Mouse (Mus musculus) liver, adult 2 months (tissue): Measurements from ENCODE around the gene Zgpat. TPM values are rescaled to one million over a fixed set of nuclear protein-coding genes. Genes with fewer than 3 reads are reported as not detected.

Experiments used
- DNase-seq: peaks from one replicate; pipeline ENCODE4 v3.0.0-alpha.2; 2011; ENCODE audit warnings: low read depth, low spot score; ENCODE audit errors: extremely low read depth
- H3K27ac ChIP-seq: fragments of 200-500 bp; replicated peaks from 2 replicates; pipeline ENCODE4 v1.5.1; 2012; ENCODE audit warnings: low read depth, mild to moderate bottlenecking, control low read depth, inconsistent platforms, low read length; ENCODE audit not compliant: insufficient read depth
- H3K27me3 ChIP-seq: fragments of 200-500 bp; 2 replicates; pipeline ENCODE4 v1.6.1; 2012; ENCODE audit warnings: mild to moderate bottlenecking, moderate library complexity, low read length, inconsistent platforms; ENCODE audit not compliant: control insufficient read depth, insufficient read depth
- H3K36me3 ChIP-seq: fragments of 200-500 bp; 2 replicates; pipeline ENCODE4 v1.6.1; 2012; ENCODE audit warnings: low read length, inconsistent platforms; ENCODE audit not compliant: control insufficient read depth, insufficient read depth
- H3K4me1 ChIP-seq: fragments of 200-500 bp; 2 replicates; pipeline ENCODE4 v1.6.1; 2011; ENCODE audit warnings: low read length; ENCODE audit not compliant: control insufficient read depth, insufficient read depth
- H3K4me3 ChIP-seq: fragments of 200-500 bp; 2 replicates; pipeline ENCODE4 v1.5.1; 2011; ENCODE audit warnings: low read depth, mild to moderate bottlenecking, control low read depth, low read length, moderate library complexity; ENCODE audit not compliant: insufficient read depth
- H3K79me2 ChIP-seq: fragments of 200-500 bp; 2 replicates; pipeline ENCODE4 v1.6.1; 2012; ENCODE audit warnings: inconsistent platforms, mild to moderate bottlenecking, low read length, moderate library complexity; ENCODE audit not compliant: control insufficient read depth, insufficient read depth
- H3K9ac ChIP-seq: fragments of 200-500 bp; 2 replicates; pipeline ENCODE4 v1.6.1; 2012; ENCODE audit warnings: low read depth, mild to moderate bottlenecking, control low read depth, inconsistent platforms, low read length
- CTCF ChIP-seq: fragments of 200-500 bp; IDR thresholded peaks from 2 replicates; pipeline ENCODE4 v1.5.1; 2011; ENCODE audit warnings: low read depth, low read length, control low read depth
- POLR2A ChIP-seq: fragments of 200-500 bp; IDR thresholded peaks from 2 replicates; pipeline ENCODE4 v1.6.1; 2011; ENCODE audit warnings: low read length, control low read depth; ENCODE audit not compliant: insufficient read depth; ENCODE audit errors: extremely low read depth
- WGBS: fragments of 180-500 bp; shearing (Covaris S2); methylation state at CpG from one replicate; pipeline ENCODE4 v1.1.7; 2018; 5-methylcytosine and 5-hydroxymethylcytosine counted together
- polyA plus RNA-seq: library from polyadenylated mRNA; depleted of rRNA; stranded (reverse); fragments of >200 nt; gene quantifications from 2 replicates; pipeline ENCODE4 v1.2.3, GENCODE M21; 2012; rRNA removed
- total RNA-seq: library from RNA; depleted of rRNA; stranded (reverse); fragments of >200 nt; gene quantifications from 2 replicates; pipeline ENCODE4 v1.2.3, GENCODE M21; 2014; rRNA removed

The Zgpat gene
- total RNA-seq (17.9 and 18.9 TPM in 2 replicates), polyA plus RNA-seq (18.2 and 22.5 TPM in 2 replicates)

DNA sequence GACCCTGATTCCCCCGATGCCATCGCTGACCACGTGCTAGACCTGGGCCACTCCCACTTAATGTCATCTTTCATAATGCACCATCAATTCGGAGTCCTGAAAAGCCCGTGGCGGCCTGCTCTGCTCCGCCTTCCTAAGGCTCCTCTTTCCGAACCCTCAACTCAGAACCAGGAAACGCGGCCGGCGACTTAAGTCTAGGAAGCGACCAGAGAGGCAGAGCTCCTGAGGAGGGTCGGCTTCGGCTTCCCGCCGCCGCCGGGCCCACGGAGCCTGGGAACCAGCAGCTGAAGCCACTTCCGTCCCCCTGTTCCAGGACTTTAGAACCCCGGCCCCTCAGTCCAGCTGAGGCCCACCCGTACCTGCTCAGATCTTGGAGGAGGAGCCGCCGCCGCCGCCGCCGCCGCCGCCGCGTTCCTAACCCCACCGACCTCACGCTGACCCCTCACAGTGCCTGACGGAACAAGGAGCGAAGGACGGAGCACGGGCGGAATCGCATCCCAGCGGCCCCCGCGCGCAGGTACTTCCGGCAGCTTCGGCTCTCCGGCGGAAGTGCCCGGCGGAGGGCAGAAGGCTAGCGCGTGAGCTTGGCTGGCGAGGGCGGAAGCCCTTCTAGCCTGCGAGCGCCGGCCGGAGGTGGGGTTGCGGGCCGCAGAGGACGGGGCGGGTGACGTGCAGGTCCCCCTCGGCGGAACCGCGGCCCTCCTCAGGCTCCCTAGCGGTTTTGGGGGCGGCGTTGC, at the start of gene Zgpat, which contains the start of gene Arfrp1:
Gene Zgpat, plus strand, starts transcription at position 69 of the 737 bp plus-strand sequence.
Gene Arfrp1, minus strand, starts transcription at position 545 of the 737 bp plus-strand sequence.
- peak within 1 kb of the TSS; percentile 79 for H3K27ac ChIP-seq
- TF ChIP-seq CTCF = no peak
- TF ChIP-seq POLR2A = peak; percentile 55; the same call in 1 of the 2 replicates
- H3K79me2 ChIP-seq = peaks cover 11% of the 10 kb centered on the region; the same call in 1 of the 2 replicates
- H3K4me3 ChIP-seq = peak within 1 kb of the TSS; percentile 87
- peaks cover 14% of the 10 kb centered on the region for H3K4me1 ChIP-seq
- H3K9ac ChIP-seq = peak within 1 kb of the TSS; percentile 95
- no peaks in the 10 kb centered on the region for H3K27me3 ChIP-seq
- under 1% methylated on average over 71 of the region's 71 CpGs for WGBS
- peak; percentile 78 for DNase-seq
- H3K36me3 ChIP-seq = peaks cover 15% of the 10 kb centered on the region

GRCm38 (mm10) chr2:181319248-181320102, 45.3 kb upstream of the Zgpat start, which contains the start of gene Rtel1:
Gene Rtel1 (plus strand): TSS chr2:181319739.
- TF ChIP-seq POLR2A (no peak), CTCF (no peak)
- Histone ChIP-seq H3K4me3 (peak within 1 kb of the TSS; percentile 54), H3K27me3 (no peaks in the 10 kb centered on the region; the same call in 1 of the 2 replicates), H3K79me2 (no peaks in the 10 kb centered on the region; the same call in 1 of the 2 replicates), H3K9ac (peak within 1 kb of the TSS; percentile 46), H3K27ac (peak within 1 kb of the TSS; percentile 61), H3K4me1 (peaks cover 7% of the 10 kb centered on the region), H3K36me3 (peaks cover 5% of the 10 kb centered on the region; the same call in 1 of the 2 replicates)
- WGBS = 4% methylated on average over 40 of the region's 40 CpGs
- peak; percentile 76 for DNase-seq

GRCm38 (mm10) chr2:181320103-181320499, 44.6 kb upstream of the Zgpat start:
- Histone ChIP-seq H3K79me2 (no peaks in the 10 kb centered on the region; the same call in 1 of the 2 replicates), H3K27me3 (no peaks in the 10 kb centered on the region), H3K4me1 (peaks cover 7% of the 10 kb centered on the region), H3K4me3 (peak overlapping the region; percentile 54; the same call in 1 of the 2 replicates), H3K9ac (peak overlapping the region; percentile 46), H3K36me3 (peaks cover 5% of the 10 kb centered on the region; the same call in 1 of the 2 replicates), H3K27ac (0 out of 2 replicates have a peak overlapping the region, but pooled peaks have one; percentile 61)
- TF ChIP-seq CTCF (no peak), POLR2A (no peak)
- DNase-seq = peak; percentile 4
- 15% methylated on average over 7 of the region's 7 CpGs for WGBS

- Histone ChIP-seq H3K27me3 (no peaks in the 10 kb centered on the region), H3K79me2 (no peaks in the 10 kb centered on the region; the same call in 1 of the 2 replicates), H3K9ac (no peak overlapping the region), H3K27ac (no peak overlapping the region), H3K36me3 (peaks cover 5% of the 10 kb centered on the region; the same call in 1 of the 2 replicates), H3K4me1 (peaks cover 11% of the 10 kb centered on the region), H3K4me3 (no peak overlapping the region)
- TF ChIP-seq CTCF = no peak
- TF ChIP-seq POLR2A = no peak
- DNase-seq = no peak
- WGBS = 90% methylated on average over 5 of the region's 5 CpGs
Observed at GRCm38 (mm10) chr2:181322136-181322535, 42.6 kb upstream of the Zgpat start.

- H3K36me3 ChIP-seq = peaks cover 16% of the 10 kb centered on the region
- H3K27ac ChIP-seq = no peak overlapping the region
- peaks cover 4% of the 10 kb centered on the region; the same call in 1 of the 2 replicates for H3K4me1 ChIP-seq
- no peak overlapping the region for H3K4me3 ChIP-seq
- H3K79me2 ChIP-seq = no peaks in the 10 kb centered on the region
- TF ChIP-seq CTCF = no peak
- no peak for TF ChIP-seq POLR2A
- peak; percentile 78 for DNase-seq
- WGBS = 40% methylated on average over 2 of the region's 2 CpGs
- no peak overlapping the region for H3K9ac ChIP-seq
- no peaks in the 10 kb centered on the region for H3K27me3 ChIP-seq
Observed at GRCm38 (mm10) chr2:181326098-181326497, 38.6 kb upstream of the Zgpat start.
